Mouse (Mus musculus) liver, embryonic 14.5 days (tissue): ENCODE results near the gene Etfrf1.

Experiments
- CTCF ChIP-seq: IDR thresholded peaks from 2 replicates; pipeline ENCODE4 v1.5.1; 2016; ENCODE audit warnings: antibody characterized with exemption, low read depth, control low read depth
- EP300 ChIP-seq: IDR thresholded peaks from 2 replicates; pipeline ENCODE4 v1.6.1; 2016; ENCODE audit warnings: antibody characterized with exemption, low read depth

- TF ChIP-seq CTCF (no peak), EP300 (no peak)
These were observed 17.5 kb upstream of the Etfrf1 start for GRCm38 (mm10) chr6:145193446-145193845.
